Mouse (Mus musculus): ENCODE results near the gene Zbtb42.

Zbtb42 gene

DNA sequence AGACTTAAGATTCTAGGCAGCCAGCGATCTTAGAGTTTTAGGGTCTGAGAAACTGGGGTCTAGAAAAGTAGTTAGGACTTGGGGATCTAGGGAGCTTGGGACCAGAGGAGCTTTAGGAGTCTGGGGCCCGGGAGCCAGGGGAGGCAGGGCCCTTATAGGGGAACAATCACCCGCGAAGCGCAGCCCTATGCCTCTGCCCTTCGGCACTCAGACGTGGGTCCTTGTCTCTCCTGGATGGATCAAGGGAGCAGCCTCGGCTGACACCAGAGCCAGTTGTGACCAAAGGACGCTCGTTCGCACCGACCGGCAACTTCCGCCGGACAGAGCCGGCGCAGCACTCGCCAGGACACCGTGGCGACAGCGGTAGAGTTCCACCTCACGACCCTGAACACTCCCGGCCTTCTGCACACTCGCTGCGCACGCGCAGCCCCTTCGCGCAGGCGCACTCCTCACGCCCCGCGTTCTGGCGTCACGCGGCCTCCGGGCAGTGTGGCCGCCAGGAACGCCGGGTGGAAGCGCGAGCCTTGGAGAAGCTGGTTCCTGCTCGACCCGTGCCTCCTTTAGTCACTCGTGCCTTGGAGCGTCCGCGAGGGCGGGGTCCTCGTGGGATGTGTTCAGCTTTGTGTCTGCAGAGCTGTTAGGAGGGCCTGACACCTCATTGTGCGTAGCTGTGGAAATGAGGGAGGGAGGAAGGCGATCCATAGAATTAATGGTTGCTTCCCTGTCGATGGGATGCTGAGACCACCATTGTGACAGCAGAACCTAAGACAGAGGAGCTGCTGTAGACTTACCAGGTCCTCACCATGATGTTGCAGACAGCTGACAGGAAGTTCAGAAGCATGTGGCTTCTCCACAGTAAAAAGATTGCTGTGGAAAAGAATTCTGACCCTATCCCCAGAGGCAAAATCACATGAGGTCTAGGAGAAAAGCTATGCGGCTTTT lies 14.8 kb downstream of the Zbtb42 start:
- peak; percentile 96 for DNase-seq

DNA sequence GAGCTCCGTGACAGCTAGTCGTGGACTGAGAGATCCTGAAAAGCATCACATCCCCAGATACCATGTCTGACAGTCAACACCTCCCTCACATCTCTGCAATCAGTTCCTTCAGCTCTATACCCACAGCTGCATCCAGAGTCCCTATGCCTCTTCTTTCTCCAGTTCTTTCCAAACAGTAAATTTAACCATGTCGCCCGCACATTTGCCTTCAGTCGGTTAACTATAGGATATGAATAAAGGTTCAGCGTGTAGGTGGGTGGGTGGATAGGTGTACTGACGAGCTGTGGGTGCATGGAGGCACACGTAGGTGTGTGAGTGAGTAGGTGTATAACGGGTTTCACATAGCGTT lies 15.5 kb downstream of the Zbtb42 start:
- no peak for DNase-seq

DNA sequence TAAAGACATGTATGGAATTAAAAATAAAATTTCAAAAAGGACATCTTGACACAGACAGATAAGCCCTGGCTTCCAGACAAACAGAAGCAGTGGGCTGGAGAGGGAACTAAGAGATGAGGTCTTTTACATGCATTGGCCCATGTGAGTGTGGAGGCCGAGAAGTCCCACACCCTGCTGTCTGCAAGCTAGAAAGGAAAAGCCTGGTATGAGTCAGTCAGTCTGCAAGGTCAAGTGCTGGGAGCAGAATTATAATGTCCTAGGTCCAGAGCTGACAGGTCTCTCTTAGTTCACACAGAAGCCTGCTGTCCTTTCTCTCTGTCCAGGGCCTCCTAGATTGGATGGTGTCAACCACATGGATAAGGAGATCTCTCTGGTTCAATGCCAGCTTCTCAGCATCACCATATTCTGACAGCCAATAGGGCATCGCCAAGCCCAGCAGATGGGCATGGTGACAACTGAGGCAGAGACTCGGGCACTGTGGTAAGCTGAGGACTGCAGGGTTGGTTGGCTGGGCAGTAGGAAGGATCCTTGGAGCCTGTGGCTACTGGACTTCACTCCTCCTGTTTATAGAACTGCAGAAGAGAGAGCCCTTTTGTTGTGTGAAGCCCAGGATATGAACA lies 18.3 kb downstream of the Zbtb42 start:
- DNase-seq: no peak

DNA sequence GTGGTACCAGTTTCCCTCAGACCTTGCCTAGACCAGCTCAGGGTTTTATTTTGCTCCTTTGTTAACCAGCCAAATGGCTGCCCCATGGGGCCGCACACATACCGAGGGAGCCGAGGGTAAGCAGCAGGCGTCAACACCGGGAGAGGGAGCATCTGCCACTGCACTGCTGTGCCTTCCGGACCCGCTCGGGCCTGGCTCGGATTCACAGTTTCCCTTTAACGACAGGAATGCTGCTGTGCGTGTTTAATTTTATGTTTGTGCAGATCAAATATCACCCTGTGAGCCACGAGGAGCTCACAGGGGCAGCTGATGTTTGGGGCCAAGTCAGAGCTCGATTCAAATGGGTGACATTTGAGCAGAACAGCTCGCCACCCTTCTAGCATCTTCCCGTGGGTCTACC lies 21.9 kb downstream of the Zbtb42 start:
- DNase-seq: no peak

- no peak for DNase-seq
Observed at GRCm38 (mm10) chr12:112702374-112703320, 24.0 kb downstream of the Zbtb42 start.

- peak; percentile 88 for DNase-seq
Observed at GRCm38 (mm10) chr12:112706704-112707572, 28.3 kb downstream of the Zbtb42 start.

DNA sequence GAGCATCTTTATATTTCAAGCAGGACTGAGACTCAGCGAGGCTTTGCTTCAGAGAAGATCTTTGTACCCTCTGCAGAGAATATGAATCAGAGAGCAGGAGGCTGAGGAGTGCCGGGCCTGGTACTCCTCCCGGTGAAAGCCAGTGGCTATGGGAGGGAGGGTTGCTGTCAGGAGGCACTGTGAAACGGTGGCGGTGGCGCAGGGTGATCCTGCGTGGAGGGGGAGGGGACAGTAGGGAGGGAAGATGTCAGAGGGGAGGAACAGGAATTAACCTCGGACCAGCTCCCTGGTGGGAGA lies 28.9 kb downstream of the Zbtb42 start:
- no peak for DNase-seq

- DNase-seq: peak; percentile 26
Observed at GRCm38 (mm10) chr12:112713984-112714383, 35.4 kb downstream of the Zbtb42 start.

GRCm38 (mm10) chr12:112717140-112717539 lies 38.5 kb downstream of the Zbtb42 start:
- DNase-seq: no peak

GRCm38 (mm10) chr12:112718995-112719394 lies 40.4 kb downstream of the Zbtb42 start:
- no peak for DNase-seq

- DNase-seq: no peak
Observed at GRCm38 (mm10) chr12:112720216-112720615, 41.6 kb downstream of the Zbtb42 start, which contains the start of gene Cep170b. Gene Cep170b, plus strand, starts transcription at chr12:112720455.

- DNase-seq: no peak
Observed at GRCm38 (mm10) chr12:112720890-112721423, 42.3 kb downstream of the Zbtb42 start.

GRCm38 (mm10) chr12:112721424-112722239 lies 43.0 kb downstream of the Zbtb42 start:
- peak; percentile 42 for DNase-seq

GRCm38 (mm10) chr12:112722240-112723027 lies 43.8 kb downstream of the Zbtb42 start:
- peak; percentile 51 for DNase-seq

DNA sequence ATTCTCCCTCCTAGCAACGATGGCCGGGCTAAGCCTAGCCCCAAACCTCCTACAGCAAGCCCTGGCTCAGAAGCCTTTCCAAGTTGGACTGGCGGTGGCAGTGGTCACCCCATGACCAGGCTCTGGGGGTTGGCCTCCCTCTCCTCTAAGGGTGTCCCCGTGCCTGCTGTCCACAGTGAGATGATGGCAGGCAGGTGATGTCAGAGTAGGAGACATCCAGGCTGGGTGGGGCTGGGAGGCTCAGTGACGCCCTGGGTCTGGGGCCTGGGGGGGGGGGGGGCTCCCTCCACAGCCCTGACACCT lies 44.4 kb downstream of the Zbtb42 start:
- no peak for DNase-seq

DNA sequence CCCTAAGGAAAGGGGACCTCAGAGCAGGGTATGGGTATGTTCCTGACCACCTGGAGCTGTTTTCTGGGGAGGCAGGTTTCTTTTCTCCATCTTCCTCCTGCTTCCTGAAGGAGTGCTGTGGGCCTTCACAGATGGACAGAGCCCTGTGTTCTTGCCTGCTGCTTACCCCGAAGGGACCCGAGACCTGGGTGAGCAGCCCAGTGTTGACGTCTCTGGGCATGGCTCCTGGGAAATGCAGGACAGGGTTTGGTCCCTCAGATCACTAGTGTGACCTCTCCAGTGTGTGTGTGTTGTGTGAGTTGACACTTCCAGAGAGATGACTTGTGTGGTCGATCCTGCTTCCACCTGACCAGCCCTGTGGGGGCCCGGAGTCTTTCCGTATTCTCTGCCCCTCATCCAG lies 44.8 kb downstream of the Zbtb42 start:
- no peak for DNase-seq

- DNase-seq: peak; percentile 70
Observed at GRCm38 (mm10) chr12:112724077-112724805, 45.6 kb downstream of the Zbtb42 start.

GRCm38 (mm10) chr12:112727801-112728200 lies 49.2 kb downstream of the Zbtb42 start:
- DNase-seq: no peak

GRCm38 (mm10) chr12:112730808-112731207 lies 52.2 kb downstream of the Zbtb42 start:
- DNase-seq: no peak

All from right cerebral cortex, adult 18-20 months (tissue).